Mouse (Mus musculus) bone marrow macrophage, adult 2 months (primary cell): ENCODE measurements around the gene L3hypdh.

Experiments
- CTCF ChIP-seq: IDR thresholded peaks from 2 replicates; pipeline ENCODE4 v1.5.1; 2012; ENCODE audit warnings: low read depth, mild to moderate bottlenecking, low read length, moderate library complexity
- POLR2A ChIP-seq: IDR thresholded peaks from 2 replicates; pipeline ENCODE4 v1.6.1; 2012; ENCODE audit warnings: mild to moderate bottlenecking, low read depth, low read length, borderline replicate concordance

DNA sequence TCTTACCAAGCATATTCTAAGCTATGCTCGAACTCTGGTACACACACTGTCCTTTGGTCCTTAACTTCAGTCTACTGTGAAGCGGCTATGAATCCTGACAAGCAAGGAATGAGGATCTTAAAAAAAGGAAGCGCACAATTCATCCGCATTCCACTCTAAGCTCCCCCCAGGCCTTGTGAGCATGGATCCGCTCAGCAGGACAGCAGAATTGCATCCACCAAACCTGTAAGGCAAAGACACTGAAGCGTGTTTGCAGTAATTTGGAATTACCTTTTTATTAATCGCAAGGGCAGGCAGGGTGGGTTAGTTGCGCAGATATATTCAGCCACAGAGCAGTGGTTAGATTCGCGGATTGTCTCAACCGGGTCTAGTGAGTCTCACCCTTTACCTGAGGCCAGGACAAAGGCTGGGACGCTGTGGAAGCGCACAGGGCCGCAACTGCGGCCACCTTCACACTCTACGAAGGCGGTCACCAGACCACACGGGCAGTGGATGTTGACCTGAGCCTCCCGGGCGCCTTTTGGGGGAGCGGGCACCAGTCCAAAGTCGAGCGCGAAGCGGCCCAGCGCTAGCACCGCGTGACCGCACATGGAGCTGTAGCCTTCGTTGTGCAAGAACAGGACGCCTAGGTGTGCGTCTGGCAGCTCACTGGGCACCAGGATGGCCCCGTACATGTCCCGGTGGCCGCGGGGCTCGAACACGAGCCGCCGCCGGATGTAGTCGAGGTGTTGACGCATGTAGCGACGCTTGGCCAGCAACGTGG is 797 bp downstream of the L3hypdh start:
- TF ChIP-seq CTCF: no peak
- no peak for TF ChIP-seq POLR2A
